Mouse (Mus musculus) limb, embryonic 15.5 days (tissue): ENCODE measurements around the gene Rasgrf1. TPM values are rescaled to one million over a fixed set of nuclear protein-coding genes. Genes with fewer than 3 reads are reported as not detected.

Source experiments
- ATAC-seq: fragments of 200-750 bp; cut with Nextera tagmentation; 2 replicates; pipeline ENCODE4 v1.8.0; 2017; ENCODE audit warnings: low read depth, moderate TSS enrichment; ENCODE audit not compliant: insufficient number of reproducible peaks, low FRiP score, low TSS enrichment
- H3K27ac ChIP-seq: fragments of 300-500 bp; sonication (generic); 2 replicates; pipeline ENCODE4 v1.5.1; 2015; ENCODE audit warnings: moderate library complexity, mild to moderate bottlenecking, inconsistent platforms
- H3K27me3 ChIP-seq: fragments of 300-500 bp; sonication (generic); 2 replicates; pipeline ENCODE4 v1.6.1; 2015; ENCODE audit warnings: inconsistent platforms
- H3K36me3 ChIP-seq: fragments of 300-500 bp; sonication (generic); 2 replicates; pipeline ENCODE4 v1.6.1; 2015; ENCODE audit warnings: inconsistent platforms
- H3K4me1 ChIP-seq: fragments of 300-500 bp; sonication (generic); 2 replicates; pipeline ENCODE4 v1.6.1; 2015; ENCODE audit warnings: inconsistent platforms
- H3K4me2 ChIP-seq: fragments of 300-500 bp; sonication (generic); 2 replicates; pipeline ENCODE4 v1.6.1; 2015; ENCODE audit warnings: mild to moderate bottlenecking, inconsistent platforms
- H3K4me3 ChIP-seq: fragments of 300-500 bp; sonication (generic); 2 replicates; pipeline ENCODE4 v1.5.1; 2015; ENCODE audit warnings: mild to moderate bottlenecking, inconsistent platforms
- H3K9ac ChIP-seq: fragments of 300-500 bp; sonication (generic); 2 replicates; pipeline ENCODE4 v1.6.1; 2015; ENCODE audit warnings: inconsistent platforms
- H3K9me3 ChIP-seq: fragments of 300-500 bp; sonication (generic); 2 replicates; pipeline ENCODE4 v1.6.1; 2016; ENCODE audit warnings: inconsistent platforms
- WGBS: fragments of 180-500 bp; shearing (Covaris S2); methylation state at CpG from one replicate; pipeline ENCODE4 v1.1.7; 2015; 5-methylcytosine and 5-hydroxymethylcytosine counted together
- polyA plus RNA-seq: library from polyadenylated mRNA; unstranded; fragments of >200 nt; fragmentation: Nextera tagmentation; extraction: Ambion mirVana; gene quantifications from 2 replicates; pipeline ENCODE4 v1.2.1, GENCODE M21; 2015

Gene Rasgrf1
- polyA plus RNA-seq: 0.46 and 0.58 TPM in 2 replicates

- no peaks in the 10 kb centered on the region for H3K9me3 ChIP-seq
- H3K4me2 ChIP-seq: peak within 1 kb of the TSS; percentile 97
- no peaks in the 10 kb centered on the region for H3K36me3 ChIP-seq
- H3K4me3 ChIP-seq: peak within 1 kb of the TSS; percentile 50
- H3K27me3 ChIP-seq: peaks cover 89% of the 10 kb centered on the region
- peaks cover 30% of the 10 kb centered on the region for H3K4me1 ChIP-seq
- no peak within 1 kb of the TSS for H3K9ac ChIP-seq
- under 1% methylated on average over 54 of the region's 64 CpGs for WGBS
- H3K27ac ChIP-seq: no peak within 1 kb of the TSS
- ATAC-seq: no peak; the same call in 1 of the 2 replicates
Measured at GRCm38 (mm10) chr9:89909131-89910010, at the start of gene Rasgrf1. Gene Rasgrf1 (plus strand): TSS chr9:89909908.

- Histone ChIP-seq H3K36me3 (no peaks in the 10 kb centered on the region), H3K4me1 (no peaks in the 10 kb centered on the region), H3K27ac (no peak overlapping the region), H3K4me3 (no peak overlapping the region), H3K4me2 (no peak overlapping the region), H3K9me3 (no peaks in the 10 kb centered on the region), H3K27me3 (no peaks in the 10 kb centered on the region; the same call in 1 of the 2 replicates), H3K9ac (no peak overlapping the region)
- ATAC-seq: no peak
- 70% methylated on average over 11 of the region's 11 CpGs for WGBS
Measured at GRCm38 (mm10) chr9:89860145-89860544, 49.6 kb upstream of the Rasgrf1 start.

DNA sequence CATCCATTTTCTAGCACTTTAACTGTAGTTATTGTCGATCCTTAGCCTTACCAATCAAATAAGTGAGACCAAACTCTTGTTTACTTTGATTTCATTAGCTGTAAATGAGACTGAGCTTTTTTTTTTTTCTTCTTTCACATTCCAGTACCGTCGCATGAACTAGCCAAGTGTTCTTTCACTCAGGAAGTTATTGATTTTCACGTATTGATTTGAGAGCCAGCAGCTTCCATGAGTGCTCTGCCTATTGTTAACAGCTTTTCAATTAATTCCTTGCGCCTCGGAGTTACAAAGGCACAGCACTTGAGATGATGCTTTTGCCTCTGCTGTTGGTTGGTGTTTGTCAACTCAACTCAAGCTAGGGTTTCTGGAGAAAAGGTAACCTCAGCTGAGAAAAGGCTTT is 49.1 kb upstream of the Rasgrf1 start:
- no peak overlapping the region for H3K4me3 ChIP-seq

DNA sequence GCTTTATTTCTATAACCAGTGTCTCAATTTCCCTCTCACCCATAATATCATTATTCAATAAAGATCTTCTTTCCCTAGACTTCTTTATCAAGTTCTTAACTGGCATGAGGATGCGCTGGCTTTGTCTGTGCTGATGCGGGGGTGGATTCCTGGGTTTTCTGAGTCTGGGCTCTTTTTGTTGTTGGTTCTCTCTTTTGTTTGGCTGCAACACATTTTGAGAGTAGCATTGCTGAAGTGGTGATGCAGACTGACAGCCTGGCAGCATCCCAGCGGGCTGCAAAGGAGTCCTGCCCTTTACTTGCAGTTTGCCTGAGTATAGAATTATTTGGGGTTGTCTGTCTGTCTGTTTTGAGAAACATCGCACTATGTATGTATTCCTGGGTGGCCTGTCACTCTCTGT is 42.6 kb upstream of the Rasgrf1 start:
- H3K4me3 ChIP-seq: no peak overlapping the region
- no peaks in the 10 kb centered on the region for H3K36me3 ChIP-seq
- H3K27me3 ChIP-seq: peaks cover 49% of the 10 kb centered on the region
- ATAC-seq: no peak
- no peak overlapping the region for H3K27ac ChIP-seq
- no peak overlapping the region for H3K4me2 ChIP-seq
- no peaks in the 10 kb centered on the region for H3K9me3 ChIP-seq
- H3K4me1 ChIP-seq: peaks cover 3% of the 10 kb centered on the region; the same call in 1 of the 2 replicates
- WGBS: 49% methylated on average over 4 of the region's 4 CpGs
- H3K9ac ChIP-seq: no peak overlapping the region

More for the DNA sequence above, 49.1 kb upstream of the Rasgrf1 start:
- Histone ChIP-seq H3K4me1 (no peaks in the 10 kb centered on the region), H3K27ac (no peak overlapping the region), H3K4me2 (no peak overlapping the region), H3K36me3 (no peaks in the 10 kb centered on the region), H3K9ac (no peak overlapping the region), H3K9me3 (no peaks in the 10 kb centered on the region), H3K27me3 (no peaks in the 10 kb centered on the region; the same call in 1 of the 2 replicates)
- 70% methylated on average over 6 of the region's 6 CpGs for WGBS
- ATAC-seq: no peak

DNA sequence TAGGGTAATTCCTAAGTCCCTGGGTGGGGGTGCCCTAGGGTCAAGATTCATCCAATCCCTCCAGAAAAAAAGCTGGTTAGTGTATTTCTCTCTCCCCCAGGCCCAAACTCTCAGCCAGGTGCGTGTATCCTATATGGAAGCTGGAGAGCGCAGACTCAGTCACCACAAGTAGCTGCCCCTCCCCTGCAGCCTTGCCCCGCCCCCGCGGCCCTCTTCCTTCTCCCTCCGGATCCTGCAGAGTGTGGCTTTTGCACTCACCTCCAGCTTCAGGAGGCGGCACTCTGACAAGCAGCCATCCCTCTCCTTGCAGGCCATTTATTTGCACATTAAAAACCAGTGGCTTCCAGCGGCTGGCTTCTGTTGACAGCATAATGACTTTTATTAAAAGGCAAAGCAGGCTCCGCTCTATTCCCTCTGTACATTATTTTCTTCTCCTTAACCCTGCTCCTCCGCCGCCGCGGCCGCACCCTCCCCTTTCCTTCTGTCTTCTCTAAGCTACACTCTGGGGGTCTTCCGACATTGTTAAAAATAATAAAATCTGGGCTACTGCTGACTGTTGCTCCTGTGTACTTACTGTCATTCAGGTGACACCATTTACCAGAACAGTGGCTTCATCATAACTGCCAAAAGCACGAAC is 41.5 kb upstream of the Rasgrf1 start:
- 4% methylated on average over 16 of the region's 16 CpGs for whole genome bisulfite sequencing
- ATAC-seq: no peak
- Histone ChIP-seq H3K4me2 (0 out of 2 replicates have a peak overlapping the region, but pooled peaks have one; percentile 22), H3K4me3 (peak overlapping the region; percentile 9; the same call in 1 of the 2 replicates), H3K9ac (no peak overlapping the region), H3K9me3 (no peaks in the 10 kb centered on the region), H3K4me1 (peaks cover 3% of the 10 kb centered on the region; the same call in 1 of the 2 replicates), H3K27me3 (peaks cover 57% of the 10 kb centered on the region), H3K27ac (no peak overlapping the region), H3K36me3 (no peaks in the 10 kb centered on the region)

DNA sequence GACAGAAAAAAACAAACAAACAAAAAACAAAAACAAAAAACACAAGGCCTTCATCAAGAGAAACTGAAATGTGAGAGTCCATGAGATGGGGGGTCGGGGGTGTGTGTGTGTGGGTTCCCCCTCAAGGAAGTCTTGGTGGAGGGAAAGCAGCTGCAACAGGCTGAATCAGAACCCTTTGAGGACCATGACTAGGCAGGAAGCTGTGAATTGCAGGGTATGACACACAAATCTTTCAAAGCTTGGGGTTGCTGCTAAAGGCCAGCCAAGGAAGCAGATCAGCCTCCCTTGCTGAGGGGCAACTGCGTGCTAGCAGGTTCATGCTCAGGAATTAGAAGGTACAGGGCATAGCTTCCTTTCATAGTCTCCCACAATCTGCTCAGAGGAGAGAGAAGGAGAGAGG is 40.1 kb upstream of the Rasgrf1 start:
- Histone ChIP-seq H3K4me1 (peaks cover 3% of the 10 kb centered on the region; the same call in 1 of the 2 replicates), H3K9me3 (no peaks in the 10 kb centered on the region), H3K4me2 (no peak overlapping the region), H3K36me3 (no peaks in the 10 kb centered on the region), H3K27me3 (peaks cover 69% of the 10 kb centered on the region), H3K9ac (no peak overlapping the region), H3K4me3 (no peak overlapping the region), H3K27ac (no peak overlapping the region)
- 17% methylated on average over 2 of the region's 2 CpGs for WGBS
- ATAC-seq: no peak

- ATAC-seq: no peak
- Histone ChIP-seq H3K27me3 (peaks cover 79% of the 10 kb centered on the region), H3K9me3 (no peaks in the 10 kb centered on the region), H3K36me3 (no peaks in the 10 kb centered on the region), H3K27ac (no peak overlapping the region), H3K9ac (no peak overlapping the region), H3K4me1 (peaks cover 3% of the 10 kb centered on the region; the same call in 1 of the 2 replicates), H3K4me2 (no peak overlapping the region), H3K4me3 (no peak overlapping the region)
- 8% methylated on average over 8 of the region's 8 CpGs for WGBS
Measured at GRCm38 (mm10) chr9:89870531-89871150, 39.1 kb upstream of the Rasgrf1 start.

GRCm38 (mm10) chr9:89872137-89872536 is 37.6 kb upstream of the Rasgrf1 start:
- H3K4me3 ChIP-seq: no peak overlapping the region
- no peak overlapping the region for H3K4me2 ChIP-seq
- WGBS: 70% methylated on average over 6 of the region's 6 CpGs
- peaks cover 82% of the 10 kb centered on the region for H3K27me3 ChIP-seq
- H3K27ac ChIP-seq: no peak overlapping the region
- no peak overlapping the region for H3K9ac ChIP-seq
- H3K36me3 ChIP-seq: no peaks in the 10 kb centered on the region
- no peaks in the 10 kb centered on the region for H3K9me3 ChIP-seq
- no peak for ATAC-seq
- H3K4me1 ChIP-seq: peaks cover 3% of the 10 kb centered on the region; the same call in 1 of the 2 replicates

DNA sequence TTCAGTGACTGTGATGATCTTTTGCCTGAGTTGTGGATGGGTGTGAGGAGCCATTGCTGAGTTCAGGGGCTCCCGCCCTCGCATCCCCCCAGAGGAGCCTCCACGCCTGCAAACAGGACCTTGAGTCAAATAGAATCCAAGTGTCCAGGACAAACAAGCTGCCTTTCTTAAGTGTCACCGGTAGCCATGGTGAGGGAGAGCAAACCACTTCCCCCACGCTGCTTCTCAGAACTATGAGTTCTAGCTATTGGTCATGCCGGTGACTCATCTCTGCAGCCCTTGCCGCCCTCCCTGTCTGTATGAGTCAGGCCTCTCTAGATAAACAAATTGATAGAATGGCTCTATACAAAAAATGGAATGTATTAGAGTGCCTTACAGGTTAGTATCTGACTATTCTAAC is 35.3 kb upstream of the Rasgrf1 start:
- Histone ChIP-seq H3K9me3 (no peaks in the 10 kb centered on the region), H3K4me1 (0 out of 2 replicates have a peak, but pooled peaks cover under 1% of the 10 kb centered on the region), H3K9ac (no peak overlapping the region), H3K27ac (no peak overlapping the region), H3K27me3 (peaks cover 72% of the 10 kb centered on the region), H3K36me3 (no peaks in the 10 kb centered on the region), H3K4me2 (no peak overlapping the region), H3K4me3 (no peak overlapping the region)
- WGBS: 57% methylated on average over 7 of the region's 7 CpGs
- no peak for ATAC-seq

- no peak for ATAC-seq
- 55% methylated on average over 5 of the region's 5 CpGs for WGBS
- Histone ChIP-seq H3K36me3 (no peaks in the 10 kb centered on the region), H3K27ac (no peak overlapping the region), H3K4me2 (no peak overlapping the region), H3K9me3 (no peaks in the 10 kb centered on the region), H3K4me1 (0 out of 2 replicates have a peak, but pooled peaks cover 3% of the 10 kb centered on the region), H3K4me3 (no peak overlapping the region), H3K27me3 (peaks cover 66% of the 10 kb centered on the region), H3K9ac (no peak overlapping the region)
Measured at GRCm38 (mm10) chr9:89875551-89875950, 34.2 kb upstream of the Rasgrf1 start.

DNA sequence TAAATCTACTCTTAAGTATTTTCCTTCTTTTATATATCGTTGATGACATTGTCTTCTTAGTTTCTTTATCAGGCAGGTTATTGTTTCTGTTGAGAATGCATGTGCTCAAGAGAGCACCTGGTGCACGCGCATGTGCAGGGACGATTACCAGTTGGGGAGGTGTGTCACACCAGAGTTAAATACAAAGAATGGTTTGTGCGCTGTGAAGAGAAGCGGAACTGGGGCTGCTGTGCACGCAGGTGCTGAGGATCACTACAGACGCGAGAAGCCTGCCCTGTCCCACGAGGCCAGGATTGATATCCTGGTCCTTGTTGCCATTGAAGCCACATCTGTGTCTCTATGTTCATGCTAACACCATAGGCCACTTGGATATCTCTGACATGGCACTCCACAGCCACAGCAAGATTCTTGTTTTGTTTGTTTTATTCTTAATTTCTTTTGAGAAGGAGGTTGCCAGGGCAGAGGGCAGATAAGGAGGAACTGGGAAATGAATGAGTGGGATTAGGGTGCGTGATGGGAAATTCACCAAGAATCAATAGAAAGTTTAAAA is 31.2 kb upstream of the Rasgrf1 start:
- no peak for ATAC-seq
- H3K27me3 ChIP-seq: peaks cover 56% of the 10 kb centered on the region
- H3K9ac ChIP-seq: no peak overlapping the region
- no peak overlapping the region for H3K4me2 ChIP-seq
- no peak overlapping the region for H3K4me3 ChIP-seq
- 50% methylated on average over 11 of the region's 11 CpGs for WGBS
- no peaks in the 10 kb centered on the region for H3K36me3 ChIP-seq
- H3K27ac ChIP-seq: no peak overlapping the region
- H3K9me3 ChIP-seq: no peaks in the 10 kb centered on the region
- 0 out of 2 replicates have a peak, but pooled peaks cover 3% of the 10 kb centered on the region for H3K4me1 ChIP-seq
